ENCODE assay signal across 12 mouse cellular contexts in the genomic region with DNA sequence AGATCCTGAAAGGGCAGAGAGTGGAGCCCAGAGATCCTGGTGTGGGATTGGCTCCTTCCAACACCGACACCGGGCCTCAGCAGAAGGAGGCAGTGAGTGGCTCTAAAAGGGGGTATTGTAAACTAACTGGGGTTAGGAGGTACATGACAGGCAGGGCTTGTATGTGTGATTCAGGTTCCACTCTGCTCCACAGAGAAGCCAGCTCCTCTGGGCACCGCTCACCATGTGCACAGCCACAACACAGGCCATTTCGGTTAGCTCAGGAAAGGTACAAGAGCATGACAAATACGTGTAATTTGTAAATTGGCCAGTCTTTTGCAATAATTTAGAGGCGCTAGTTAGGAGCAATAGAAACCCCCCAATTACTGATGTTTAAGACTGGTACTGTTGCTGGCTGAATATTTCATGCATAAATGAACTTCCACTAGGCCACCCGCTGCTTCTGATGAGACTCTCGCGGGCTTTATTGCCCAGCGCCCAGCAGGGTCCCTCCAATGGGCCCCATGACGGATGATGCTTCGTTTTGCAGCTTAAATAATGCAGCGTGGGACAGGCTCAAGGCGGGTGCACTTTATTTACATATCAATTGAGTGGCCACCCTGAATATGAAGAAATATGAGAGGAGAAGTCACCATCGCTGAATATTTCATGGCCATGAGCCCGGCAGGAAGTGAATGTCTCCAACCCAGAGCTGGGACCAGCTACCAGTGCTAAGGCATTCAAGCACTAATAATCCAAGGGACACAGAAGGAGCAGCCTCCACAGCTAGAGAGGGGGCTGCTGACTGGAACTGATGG.
DNase-seq lines count a peak whose midpoint lies in the region; ATAC-seq and TF ChIP-seq lines count a peak whose summit lies in the region.
"Had no signal": no experiment of that assay in that cellular context is flagged by ENCODE, and none has a peak within 500 bp of the region (broad histone marks: within the 10 kb centered on the region; RNA-seq: fewer than 3 reads in every experiment).

No protein-coding gene starts in this region.

- H3K27me3 ChIP-seq in midbrain, embryonic 11.5 days (ENCODE audit: control insufficient read depth, insufficient read depth, low read length) = no peaks in the 10 kb centered on the region
- H3K27me3 ChIP-seq in midbrain, embryonic 16.5 days (ENCODE audit: control insufficient read depth, insufficient read depth, low read depth, low read length) = no peaks in the 10 kb centered on the region
- H3K27me3 ChIP-seq in forebrain, embryonic 15.5 days = no peaks in the 10 kb centered on the region
- no peaks in the 10 kb centered on the region for H3K27me3 ChIP-seq in hindbrain, postnatal 0 days (ENCODE audit: insufficient read depth, low read length)
- no peaks in the 10 kb centered on the region for H3K27me3 ChIP-seq in cerebellum, adult 2 months (ENCODE audit: control insufficient read depth, insufficient read depth, low read length)

- no peak overlapping the region for H3K4me2 ChIP-seq in midbrain, embryonic 11.5 days
- H3K4me2 ChIP-seq in midbrain, embryonic 16.5 days (ENCODE audit: low read length) = no peak overlapping the region
- no peak overlapping the region for H3K4me2 ChIP-seq in forebrain, embryonic 15.5 days (replicated peaks)
- H3K4me2 ChIP-seq in hindbrain, postnatal 0 days (ENCODE audit: low read depth, low read length) = no peak overlapping the region
- H3K4me2 ChIP-seq: limb, embryonic 12.5 days had no signal

- WGBS in midbrain, embryonic 11.5 days = 70% methylated on average over 16 of the region's 16 CpGs
- 44% methylated on average over 16 of the region's 16 CpGs for WGBS in midbrain, embryonic 16.5 days
- WGBS in forebrain, embryonic 15.5 days = 17% methylated on average over 16 of the region's 16 CpGs
- WGBS in hindbrain, postnatal 0 days = 29% methylated on average over 16 of the region's 16 CpGs
- WGBS in cerebellum, adult 2 months = 14% methylated on average over 16 of the region's 16 CpGs

- H3K36me3 ChIP-seq in midbrain, embryonic 11.5 days (ENCODE audit: control insufficient read depth, insufficient read depth, low read length) = no peaks in the 10 kb centered on the region
- H3K36me3 ChIP-seq in midbrain, embryonic 16.5 days (ENCODE audit: control insufficient read depth, insufficient read depth, low read length) = no peaks in the 10 kb centered on the region
- H3K36me3 ChIP-seq in forebrain, embryonic 15.5 days = no peaks in the 10 kb centered on the region
- H3K36me3 ChIP-seq in hindbrain, postnatal 0 days (ENCODE audit: insufficient read depth, low read length) = no peaks in the 10 kb centered on the region
- H3K36me3 ChIP-seq: limb, embryonic 12.5 days had no signal

- peak; percentile 71 for DNase-seq in midbrain, embryonic 11.5 days (ENCODE audit: low spot score, missing footprints)
- peak; percentile 43 for DNase-seq in hindbrain, postnatal 0 days (ENCODE audit: low spot score)
- DNase-seq in retina, postnatal 1 day = peak; percentile 74
- no peak for DNase-seq in kidney, adult 8-10 months
- DNase-seq in cerebellum, adult 2 months = no peak
- DNase-seq: adrenal gland, postnatal 10 days; cerebellum, adult 9-10 months; heart, adult 2 months; thymus, adult 2 months had no signal

- no peak for TF ChIP-seq POLR2A in cerebellum, adult 2 months (IDR thresholded peaks at IDR 0.05; ENCODE audit: borderline replicate concordance, insufficient read depth, low read length)

- 0 out of 2 replicates have a peak, but pooled peaks have one; percentile 26 for ATAC-seq in midbrain, embryonic 11.5 days (ENCODE audit: low FRiP score)
- ATAC-seq in midbrain, embryonic 16.5 days = no peak
- ATAC-seq in forebrain, embryonic 15.5 days (replicated peaks) = peak; percentile 55; the same call in 1 of the 2 replicates
- ATAC-seq in hindbrain, postnatal 0 days = 0 out of 2 replicates have a peak, but pooled peaks have one; percentile 22

- TF ChIP-seq CTCF in hindbrain, postnatal 0 days (IDR thresholded peaks at IDR 0.05; ENCODE audit: low read depth) = no peak
- TF ChIP-seq CTCF in cerebellum, adult 2 months (IDR thresholded peaks at IDR 0.05; ENCODE audit: borderline replicate concordance, insufficient read depth, low read depth, low read length) = no peak

- no peak overlapping the region for H3K27ac ChIP-seq in midbrain, embryonic 11.5 days (ENCODE audit: low read depth, low read length)
- no peak overlapping the region for H3K27ac ChIP-seq in midbrain, embryonic 16.5 days (ENCODE audit: low read length)
- H3K27ac ChIP-seq in forebrain, embryonic 15.5 days (replicated peaks) = no peak overlapping the region
- H3K27ac ChIP-seq in hindbrain, postnatal 0 days = no peak overlapping the region
- no peak overlapping the region for H3K27ac ChIP-seq in cerebellum, adult 2 months (ENCODE audit: insufficient read depth, low read length)
- H3K27ac ChIP-seq: heart, adult 2 months; limb, embryonic 12.5 days had no signal

- H3K4me1 ChIP-seq in midbrain, embryonic 11.5 days (ENCODE audit: control insufficient read depth, insufficient read depth, low read length) = peaks cover 6% of the 10 kb centered on the region; the same call in 1 of the 2 replicates
- peaks cover 4% of the 10 kb centered on the region; the same call in 1 of the 2 replicates for H3K4me1 ChIP-seq in midbrain, embryonic 16.5 days (ENCODE audit: control insufficient read depth, insufficient read depth, low read length)
- H3K4me1 ChIP-seq in forebrain, embryonic 15.5 days = peaks cover 23% of the 10 kb centered on the region
- H3K4me1 ChIP-seq in hindbrain, postnatal 0 days (ENCODE audit: insufficient read depth, low read length) = 0 out of 2 replicates have a peak, but pooled peaks cover 3% of the 10 kb centered on the region
- H3K4me1 ChIP-seq in cerebellum, adult 2 months (ENCODE audit: control insufficient read depth, insufficient read depth, low read length) = no peaks in the 10 kb centered on the region; the same call in 1 of the 2 replicates

- H3K4me3 ChIP-seq in midbrain, embryonic 11.5 days (ENCODE audit: low read depth, low read length) = no peak overlapping the region
- no peak overlapping the region for H3K4me3 ChIP-seq in midbrain, embryonic 16.5 days (ENCODE audit: low read depth, low read length)
- no peak overlapping the region for H3K4me3 ChIP-seq in forebrain, embryonic 15.5 days
- H3K4me3 ChIP-seq in hindbrain, postnatal 0 days (ENCODE audit: low read length) = no peak overlapping the region
- no peak overlapping the region for H3K4me3 ChIP-seq in cerebellum, adult 2 months (replicated peaks; ENCODE audit: insufficient read depth, low read depth, low read length)
- H3K4me3 ChIP-seq: heart, adult 2 months; limb, embryonic 12.5 days had no signal

- no peak overlapping the region for H3K9ac ChIP-seq in midbrain, embryonic 11.5 days (ENCODE audit: low read length)
- no peak overlapping the region for H3K9ac ChIP-seq in midbrain, embryonic 16.5 days (ENCODE audit: low read depth, low read length)
- H3K9ac ChIP-seq in forebrain, embryonic 15.5 days (replicated peaks) = no peak overlapping the region
- H3K9ac ChIP-seq in hindbrain, postnatal 0 days (replicated peaks; ENCODE audit: low read length) = no peak overlapping the region
- H3K9ac ChIP-seq: limb, embryonic 12.5 days had no signal

- H3K9me3 ChIP-seq in midbrain, embryonic 11.5 days (ENCODE audit: control insufficient read depth, low read length) = no peaks in the 10 kb centered on the region
- no peaks in the 10 kb centered on the region for H3K9me3 ChIP-seq in midbrain, embryonic 16.5 days (replicated peaks; ENCODE audit: control insufficient read depth, low read length, poor library complexity, severe bottlenecking)
- H3K9me3 ChIP-seq in forebrain, embryonic 15.5 days = no peaks in the 10 kb centered on the region
- no peaks in the 10 kb centered on the region for H3K9me3 ChIP-seq in hindbrain, postnatal 0 days (ENCODE audit: low read length)
- H3K9me3 ChIP-seq: limb, embryonic 12.5 days had no signal

Comparison
In these comparisons a context has a peak if more than half of its experiments do, and no peak if none do; other contexts are left out.
1. DNase-seq: peak in midbrain, embryonic 11.5 days (single experiment), hindbrain, postnatal 0 days (single experiment) and retina, postnatal 1 day (single experiment); none in kidney, adult 8-10 months (0 of 2) and cerebellum, adult 2 months (0 of 2).